Mouse (Mus musculus) layer of hippocampus, adult 2 months (tissue): ENCODE measurements at regions not wholly inside any gene's neighbourhood (a gene's known extent, or its start where the extent isn't known, plus 50 kb on each side); places are given as distances from the start of the nearest gene placed in this dataset.
A peak's percentile ranks its signal among the peaks of the same experiment; 100 is the strongest.

Experiments used
- DNase-seq, 2 experiments: peaks; one replicate each; pipeline ENCODE4 v3.0.0; 2022; ENCODE audit warnings: low spot score in 2 of 2
- H3K27ac ChIP-seq: fragments of 200-600 bp; 2 replicates; pipeline ENCODE4 v1.8.1; 2022
- H3K4me3 ChIP-seq: fragments of 200-600 bp; 2 replicates; pipeline ENCODE4 v1.8.1; 2022; ENCODE audit warnings: mild to moderate bottlenecking
- CTCF ChIP-seq: fragments of 200-600 bp; conservative IDR thresholded peaks from 2 replicates; pipeline ENCODE4 v1.8.1; 2022; ENCODE audit warnings: antibody characterized with exemption, mild to moderate bottlenecking, moderate library complexity

DNA sequence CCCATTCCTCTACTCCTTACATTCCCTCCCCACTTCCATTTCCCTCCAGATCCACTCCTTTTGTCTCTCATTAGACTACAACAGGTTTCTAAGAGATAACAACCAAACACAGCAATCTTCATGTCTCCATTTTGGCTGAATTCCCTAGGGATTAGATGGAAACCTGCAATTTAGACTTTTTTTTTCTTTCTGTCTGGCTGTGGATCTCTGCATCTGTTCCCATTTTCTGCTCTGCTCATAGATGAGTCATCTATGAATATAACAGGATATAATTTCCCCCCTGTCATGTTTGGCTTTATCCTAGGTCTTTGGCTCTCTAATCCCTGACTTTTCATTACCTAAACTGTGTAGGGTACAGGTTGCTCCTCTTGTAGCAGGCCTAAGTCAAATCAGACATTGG is 73.1 kb upstream of the Speer4f2 start:
- no peak overlapping the region for H3K4me3 ChIP-seq
- H3K27ac ChIP-seq = no peak overlapping the region
- DNase-seq = peak in 1 of 2 experiments; percentile 17
- no peak for TF ChIP-seq CTCF

- no peak for DNase-seq
- no peak for TF ChIP-seq CTCF
- Histone ChIP-seq H3K27ac (no peak overlapping the region), H3K4me3 (no peak overlapping the region)
Measured at GRCm38 (mm10) chr5:17321501-17321900, 51.5 kb upstream of the Speer4f2 start.
